Mouse (Mus musculus): ENCODE data around the gene Gm17783. TPM values are rescaled to one million over a fixed set of nuclear protein-coding genes. Genes with fewer than 3 reads are reported as not detected.
"Not testable (repeated sequence)": the region's sequence is repeated elsewhere in the genome, so short reads cannot be mapped to it uniquely, and the experiment has no call there.

Gm17783 gene
- total RNA-seq (2022): not detected

DNA sequence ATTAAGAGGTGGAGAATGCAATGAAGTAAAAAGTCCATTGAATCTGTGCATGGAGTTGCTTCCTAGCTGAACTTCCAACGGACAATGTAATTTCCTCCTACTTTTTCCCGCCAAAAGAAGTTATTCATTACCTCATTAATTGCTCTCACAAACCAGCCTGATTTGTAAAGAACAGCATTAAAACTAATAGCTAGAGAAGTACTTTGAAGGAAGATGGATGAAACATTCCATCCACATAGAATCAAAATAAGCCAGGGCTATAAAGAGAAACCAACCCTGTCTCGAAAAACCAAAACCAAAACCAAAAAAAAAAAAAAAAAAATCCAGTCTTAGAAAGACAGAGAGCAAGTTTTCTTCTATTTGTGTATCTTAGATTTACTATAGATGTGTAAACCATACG lies at the start of gene Gm17783:
Gene Gm17783, minus strand, starts transcription at position 101 of the 400 bp plus-strand sequence.
- DNase-seq (ENCODE audit: low spot score): no peak

- no peak for DNase-seq (ENCODE audit: low spot score)
These were observed 48.0 kb upstream of the Gm17783 start for GRCm38 (mm10) chr16:45579883-45580282.

- no peak for DNase-seq (ENCODE audit: low spot score)
These were observed 40.5 kb upstream of the Gm17783 start for GRCm38 (mm10) chr16:45572307-45572706.

- DNase-seq (ENCODE audit: low spot score): no peak
These were observed 29.9 kb upstream of the Gm17783 start for GRCm38 (mm10) chr16:45561747-45562146.

- DNase-seq (ENCODE audit: low spot score): no peak
These were observed 19.7 kb upstream of the Gm17783 start for GRCm38 (mm10) chr16:45551579-45551978.

- no peak for DNase-seq (ENCODE audit: low spot score)
These were observed 16.1 kb upstream of the Gm17783 start for GRCm38 (mm10) chr16:45547982-45548381.

- DNase-seq (ENCODE audit: low spot score): no peak
These were observed 12.5 kb upstream of the Gm17783 start for GRCm38 (mm10) chr16:45544341-45544740.

GRCm38 (mm10) chr16:45542108-45542507 lies 10.3 kb upstream of the Gm17783 start:
- DNase-seq (ENCODE audit: low spot score): no peak

- DNase-seq (ENCODE audit: low spot score): not testable (repeated sequence)
These were observed 6.5 kb upstream of the Gm17783 start for GRCm38 (mm10) chr16:45538342-45538741.

GRCm38 (mm10) chr16:45535009-45535408 lies 3.2 kb upstream of the Gm17783 start, which contains the start of gene Slc9c1:
Gene Slc9c1 (plus strand): TSS chr16:45535309.
- DNase-seq (ENCODE audit: low spot score): no peak

DNA sequence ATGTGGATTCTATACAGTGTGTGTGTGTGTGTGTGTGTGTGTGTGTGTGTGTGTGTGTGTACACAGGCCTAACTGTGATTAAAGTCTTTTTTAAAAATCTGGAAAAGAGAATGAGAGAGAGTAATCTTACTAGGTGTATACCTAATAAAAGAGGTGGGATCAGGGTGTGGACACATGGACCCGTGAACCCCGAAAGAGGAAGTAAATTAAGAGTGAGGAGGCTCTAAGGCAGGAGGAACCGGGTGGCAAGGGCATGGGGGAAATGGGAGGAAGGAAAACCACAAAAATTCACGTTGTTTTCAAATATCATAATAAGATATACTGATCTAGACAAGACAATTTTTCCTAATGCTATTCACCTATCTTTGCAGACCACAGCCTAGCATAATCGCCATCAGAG lies 6.3 kb downstream of the Gm17783 start:
- DNase-seq (ENCODE audit: low spot score): no peak

- no peak for DNase-seq (ENCODE audit: low spot score)
These were observed 36.5 kb downstream of the Gm17783 start for GRCm38 (mm10) chr16:45495326-45495725.

- no peak for DNase-seq (ENCODE audit: low spot score)
These were observed 38.9 kb downstream of the Gm17783 start, which contains the start of gene Gm609 for GRCm38 (mm10) chr16:45492927-45493326. Gene Gm609 (minus strand): TSS chr16:45492969.

- no peak for DNase-seq (ENCODE audit: low spot score)
These were observed 54.9 kb downstream of the Gm17783 start for GRCm38 (mm10) chr16:45476991-45477390.

- DNase-seq (ENCODE audit: low spot score): not testable (repeated sequence)
These were observed 60.0 kb downstream of the Gm17783 start for GRCm38 (mm10) chr16:45471836-45472235.

Other genes starting within 250 kb of the Gm17783 start
- 10 to 100 TPM; 40.5 to 94.2 (median 53.1) TPM for gene Cd200, start 123.0 kb downstream of the Gm17783 start, total RNA-seq (2022)
- gene Gm609, start 39.1 kb downstream of the Gm17783 start, total RNA-seq (2022): not detected
- not detected for gene Slc9c1, start 3.3 kb upstream of the Gm17783 start, total RNA-seq (2022)
- under 1 TPM in 1 of 4 experiments, not detected in 3; 0.14 TPM for gene Gcsam, start 78.3 kb upstream of the Gm17783 start, total RNA-seq (2022)
- not detected for gene BC016579, start 122.0 kb upstream of the Gm17783 start, total RNA-seq (2022)
- not detected for gene Tmprss7, start 161.6 kb upstream of the Gm17783 start, total RNA-seq (2022)
- gene Tagln3, start 192.6 kb upstream of the Gm17783 start, total RNA-seq (2022): under 1 TPM in 3 of 4 experiments, not detected in 1; 0.60 to 0.98 (median 0.78) TPM
- 10 to 100 TPM; 16.5 to 20.8 (median 17.1) TPM for gene Abhd10, start 210.9 kb upstream of the Gm17783 start, total RNA-seq (2022)

Data from heart, adult 8-10 months (tissue).